Mouse (Mus musculus) right cerebral cortex, postnatal 25 days (tissue): ENCODE measurements around the gene Ttc13.
A peak's percentile ranks its signal among the peaks of the same experiment; 100 is the strongest.

Experiments
- DNase-seq: peaks from one replicate; pipeline ENCODE4 v3.0.0; 2022

The Ttc13 gene

GRCm38 (mm10) chr8:124721862-124722515 is at the start of gene Ttc13, which contains the start of gene Arv1:
TSS of gene Ttc13 (minus strand) at chr8:124721983.
TSS of gene Arv1 (plus strand) at chr8:124722139.
- peak; percentile 96 for DNase-seq

- no peak for DNase-seq
Observed at GRCm38 (mm10) chr8:124763061-124763460, 41.3 kb upstream of the Ttc13 start.

- DNase-seq: no peak
Observed at GRCm38 (mm10) chr8:124758544-124758943, 36.8 kb upstream of the Ttc13 start.

- no peak for DNase-seq
Observed at GRCm38 (mm10) chr8:124756601-124757000, 34.8 kb upstream of the Ttc13 start.

GRCm38 (mm10) chr8:124756153-124756552 is 34.4 kb upstream of the Ttc13 start:
- DNase-seq: no peak

GRCm38 (mm10) chr8:124755481-124755880 is 33.7 kb upstream of the Ttc13 start:
- DNase-seq: no peak

- DNase-seq: no peak
Observed at GRCm38 (mm10) chr8:124754792-124755190, 33.0 kb upstream of the Ttc13 start.

GRCm38 (mm10) chr8:124754101-124754791 is 32.5 kb upstream of the Ttc13 start:
- DNase-seq: no peak

- no peak for DNase-seq
Observed at GRCm38 (mm10) chr8:124752325-124752862, 30.6 kb upstream of the Ttc13 start.

- DNase-seq: no peak
Observed at GRCm38 (mm10) chr8:124751709-124752173, 30.0 kb upstream of the Ttc13 start, which contains the start of gene Fam89a. TSS of gene Fam89a (minus strand) at chr8:124751832.

GRCm38 (mm10) chr8:124751191-124751590 is 29.4 kb upstream of the Ttc13 start:
- DNase-seq: no peak

GRCm38 (mm10) chr8:124746661-124747060 is 24.9 kb upstream of the Ttc13 start:
- DNase-seq: no peak

GRCm38 (mm10) chr8:124739268-124739667 is 17.5 kb upstream of the Ttc13 start:
- DNase-seq: no peak

- no peak for DNase-seq
Observed at GRCm38 (mm10) chr8:124735371-124735911, 13.7 kb upstream of the Ttc13 start.

- no peak for DNase-seq
Observed at GRCm38 (mm10) chr8:124732828-124733227, 11.0 kb upstream of the Ttc13 start.

GRCm38 (mm10) chr8:124724301-124724700 is 2.5 kb upstream of the Ttc13 start:
- DNase-seq: no peak

GRCm38 (mm10) chr8:124720938-124721861 is 583 bp downstream of the Ttc13 start:
- DNase-seq: no peak

- DNase-seq: no peak
Observed at GRCm38 (mm10) chr8:124720133-124720532, 1.6 kb downstream of the Ttc13 start.

- no peak for DNase-seq
Observed at GRCm38 (mm10) chr8:124715736-124716135, 6.0 kb downstream of the Ttc13 start.

- DNase-seq: no peak
Observed at GRCm38 (mm10) chr8:124713207-124713606, 8.6 kb downstream of the Ttc13 start.

GRCm38 (mm10) chr8:124705823-124706222 is 16.0 kb downstream of the Ttc13 start:
- DNase-seq: no peak

- no peak for DNase-seq
Observed at GRCm38 (mm10) chr8:124704376-124704775, 17.4 kb downstream of the Ttc13 start.

- DNase-seq: no peak
Observed at GRCm38 (mm10) chr8:124703526-124703925, 18.3 kb downstream of the Ttc13 start.
